Mouse (Mus musculus): Measurements from ENCODE around the gene Rtn3. TPM values are rescaled to one million over a fixed set of nuclear protein-coding genes. Genes with fewer than 3 reads are reported as not detected.

The Rtn3 gene
- total RNA-seq, 1 experiment from 2014 or later, result 76.2 TPM

DNA sequence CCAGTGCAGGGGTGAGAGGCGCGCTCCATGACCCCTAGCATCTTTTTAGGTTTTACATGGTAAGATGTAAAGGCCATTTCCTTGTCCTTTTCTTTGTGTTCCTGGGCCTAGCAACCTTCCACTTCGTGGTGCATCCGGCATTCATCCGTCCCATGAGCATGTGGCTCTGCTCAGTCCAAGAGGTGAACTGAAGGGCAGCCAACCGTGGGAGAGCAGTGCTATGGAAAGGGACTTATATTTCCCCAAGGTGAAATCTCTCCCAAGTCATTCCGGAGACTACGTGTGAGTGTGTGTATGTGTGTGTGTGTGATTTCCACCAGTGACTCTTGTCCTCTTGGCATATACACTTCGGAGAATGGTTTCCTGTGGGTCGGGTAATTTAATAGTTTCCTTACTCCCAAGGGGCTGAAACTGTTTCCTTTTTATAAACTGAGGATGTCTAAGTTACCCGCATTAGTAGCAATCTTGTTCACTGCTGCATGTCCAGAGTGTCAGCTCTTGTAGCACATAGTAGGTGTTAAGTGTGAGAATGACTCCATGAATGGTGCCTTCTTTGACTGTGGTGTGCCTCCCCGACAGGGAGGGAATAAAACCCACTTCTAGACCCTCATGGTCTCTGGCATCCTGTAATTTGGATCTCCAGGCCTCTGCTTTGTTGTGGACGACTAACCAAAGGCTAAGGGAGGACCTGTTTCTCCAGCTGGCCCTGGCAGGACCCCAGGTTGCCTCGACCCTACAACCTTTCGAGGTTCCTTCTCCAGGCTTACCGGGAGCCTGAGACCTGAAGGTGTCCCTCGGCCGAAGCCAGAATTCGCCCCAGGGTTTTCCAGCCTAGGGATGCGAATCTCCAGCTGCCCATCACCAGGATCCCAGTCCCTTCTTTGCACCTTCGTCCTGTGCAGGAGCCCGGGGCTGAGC, 66.9 kb downstream of the Rtn3 start:
- ATAC-seq (replicated peaks in 1 of 2; ENCODE audit: insufficient read depth in 1 of 2, low FRiP score in 2 of 2, low TSS enrichment in 1 of 2, low read depth in 1 of 2, poor library complexity in 2 of 2, severe bottlenecking in 2 of 2), result no peak

- ATAC-seq (replicated peaks in 1 of 2; ENCODE audit: insufficient read depth in 1 of 2, low FRiP score in 2 of 2, low TSS enrichment in 1 of 2, low read depth in 1 of 2, poor library complexity in 2 of 2, severe bottlenecking in 2 of 2), result no peak
These were observed 70.7 kb downstream of the Rtn3 start for GRCm38 (mm10) chr19:7412361-7412760.

DNA sequence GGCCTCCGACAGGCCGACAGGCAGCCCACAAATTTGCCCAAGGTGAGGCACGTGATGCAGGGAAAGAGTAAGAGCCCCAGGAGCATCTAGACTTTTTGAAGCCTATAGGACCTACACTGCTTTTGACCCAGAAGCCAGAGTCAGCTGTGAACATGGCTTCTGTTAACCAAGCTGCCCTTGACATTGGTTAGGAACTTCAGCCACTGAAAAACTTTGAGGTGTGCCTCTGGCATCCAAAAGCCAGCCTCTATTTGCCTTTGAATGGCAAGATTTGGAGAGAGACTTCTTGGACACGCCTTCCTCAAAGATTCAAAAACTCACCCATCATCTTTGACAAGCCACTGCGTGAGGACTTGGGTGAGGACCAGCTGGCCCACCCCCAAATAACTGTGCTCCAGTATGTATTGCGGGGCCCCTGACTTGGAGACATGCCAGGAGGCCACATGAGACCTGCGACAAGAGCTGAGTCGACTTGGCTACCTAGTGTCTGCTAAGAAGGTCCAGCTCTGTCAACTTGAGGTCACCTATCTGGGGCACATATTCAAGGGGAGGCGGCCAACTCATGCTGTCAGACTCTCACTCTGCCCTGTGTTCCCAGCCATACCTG, 78.4 kb downstream of the Rtn3 start:
- no peak for ATAC-seq (replicated peaks in 1 of 2; ENCODE audit: insufficient read depth in 1 of 2, low FRiP score in 2 of 2, low TSS enrichment in 1 of 2, low read depth in 1 of 2, poor library complexity in 2 of 2, severe bottlenecking in 2 of 2)

- ATAC-seq (replicated peaks in 1 of 2; ENCODE audit: insufficient read depth in 1 of 2, low FRiP score in 2 of 2, low TSS enrichment in 1 of 2, low read depth in 1 of 2, poor library complexity in 2 of 2, severe bottlenecking in 2 of 2), result no peak
These were observed 82.4 kb downstream of the Rtn3 start for GRCm38 (mm10) chr19:7400635-7401034.

- peak in 1 of 2 experiments; percentile 45; a peak in 1 of 4 replicates for ATAC-seq (replicated peaks in 1 of 2; ENCODE audit: insufficient read depth in 1 of 2, low FRiP score in 2 of 2, low TSS enrichment in 1 of 2, low read depth in 1 of 2, poor library complexity in 2 of 2, severe bottlenecking in 2 of 2)
These were observed 84.2 kb downstream of the Rtn3 start for GRCm38 (mm10) chr19:7398898-7399297.

DNA sequence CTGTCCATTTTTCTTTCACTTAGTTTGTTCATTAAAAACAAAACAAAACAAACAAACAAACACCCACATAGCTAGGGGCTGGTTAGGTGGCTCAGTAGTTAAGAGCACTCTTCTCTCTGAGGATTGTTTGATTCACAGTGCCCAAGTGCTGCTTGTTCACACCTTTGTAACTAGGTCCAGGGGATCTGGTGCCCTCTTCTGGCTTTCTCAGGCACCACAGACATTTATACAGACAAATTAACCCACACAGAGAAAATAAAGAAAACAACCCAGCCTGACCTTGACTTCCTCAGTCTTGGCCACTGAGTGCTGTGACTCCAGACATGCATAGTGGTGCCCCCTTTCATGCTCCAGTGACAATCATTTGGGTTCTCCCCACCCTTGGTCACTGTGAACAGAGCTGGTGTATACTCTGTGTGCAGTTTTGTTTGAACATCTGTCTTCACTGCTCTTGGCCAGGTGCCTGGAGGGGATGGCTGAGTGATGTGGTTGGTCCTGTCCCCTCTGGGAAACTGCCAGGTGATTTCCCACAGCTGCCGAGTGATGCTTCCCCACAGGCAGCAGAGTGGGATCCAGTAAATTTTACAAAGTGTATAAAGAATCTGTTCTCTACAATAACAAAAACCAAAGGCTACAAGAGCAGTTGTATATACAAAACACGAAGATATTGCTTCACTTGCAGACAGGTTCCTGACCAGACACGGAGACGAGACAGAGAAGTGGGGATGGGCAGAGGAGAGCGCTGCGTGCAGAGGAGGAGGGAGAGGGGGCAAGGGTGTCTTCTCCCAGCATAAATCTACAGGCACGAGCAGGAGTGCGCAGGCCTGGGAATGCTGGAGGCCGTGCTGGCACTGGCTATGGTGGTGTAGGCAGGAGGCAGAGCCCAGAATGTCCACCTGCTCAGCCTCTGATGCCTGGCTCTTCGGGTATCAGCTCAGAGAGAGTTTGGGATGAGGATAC, 85.9 kb downstream of the Rtn3 start:
- ATAC-seq (replicated peaks in 1 of 2; ENCODE audit: insufficient read depth in 1 of 2, low FRiP score in 2 of 2, low TSS enrichment in 1 of 2, low read depth in 1 of 2, poor library complexity in 2 of 2, severe bottlenecking in 2 of 2), result peak in 1 of 2 experiments; percentile 25; a peak in 1 of 4 replicates

- no peak for ATAC-seq (replicated peaks in 1 of 2; ENCODE audit: insufficient read depth in 1 of 2, low FRiP score in 2 of 2, low TSS enrichment in 1 of 2, low read depth in 1 of 2, poor library complexity in 2 of 2, severe bottlenecking in 2 of 2)
These were observed 94.6 kb downstream of the Rtn3 start for GRCm38 (mm10) chr19:7388488-7388887.

DNA sequence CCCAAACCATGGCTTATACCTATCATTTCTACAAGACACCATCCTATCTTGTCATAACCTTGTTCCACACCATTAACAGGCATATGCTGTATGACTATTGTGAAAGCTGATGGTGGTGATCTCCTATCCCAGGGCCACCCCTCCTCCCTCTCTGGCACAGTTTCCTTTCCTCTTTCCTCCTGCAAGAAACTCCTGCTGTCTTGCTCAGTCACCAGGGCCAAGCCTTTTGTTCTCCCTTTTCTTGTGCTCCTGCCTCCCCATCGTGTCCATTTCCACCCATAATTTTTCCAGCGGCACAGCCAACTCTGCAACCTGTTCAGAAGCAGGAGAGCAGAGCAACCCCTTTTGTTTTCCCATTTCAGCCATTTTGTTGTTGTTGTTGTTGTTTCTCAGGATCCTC, 97.0 kb downstream of the Rtn3 start:
- no peak for ATAC-seq (replicated peaks in 1 of 2; ENCODE audit: insufficient read depth in 1 of 2, low FRiP score in 2 of 2, low TSS enrichment in 1 of 2, low read depth in 1 of 2, poor library complexity in 2 of 2, severe bottlenecking in 2 of 2)

DNA sequence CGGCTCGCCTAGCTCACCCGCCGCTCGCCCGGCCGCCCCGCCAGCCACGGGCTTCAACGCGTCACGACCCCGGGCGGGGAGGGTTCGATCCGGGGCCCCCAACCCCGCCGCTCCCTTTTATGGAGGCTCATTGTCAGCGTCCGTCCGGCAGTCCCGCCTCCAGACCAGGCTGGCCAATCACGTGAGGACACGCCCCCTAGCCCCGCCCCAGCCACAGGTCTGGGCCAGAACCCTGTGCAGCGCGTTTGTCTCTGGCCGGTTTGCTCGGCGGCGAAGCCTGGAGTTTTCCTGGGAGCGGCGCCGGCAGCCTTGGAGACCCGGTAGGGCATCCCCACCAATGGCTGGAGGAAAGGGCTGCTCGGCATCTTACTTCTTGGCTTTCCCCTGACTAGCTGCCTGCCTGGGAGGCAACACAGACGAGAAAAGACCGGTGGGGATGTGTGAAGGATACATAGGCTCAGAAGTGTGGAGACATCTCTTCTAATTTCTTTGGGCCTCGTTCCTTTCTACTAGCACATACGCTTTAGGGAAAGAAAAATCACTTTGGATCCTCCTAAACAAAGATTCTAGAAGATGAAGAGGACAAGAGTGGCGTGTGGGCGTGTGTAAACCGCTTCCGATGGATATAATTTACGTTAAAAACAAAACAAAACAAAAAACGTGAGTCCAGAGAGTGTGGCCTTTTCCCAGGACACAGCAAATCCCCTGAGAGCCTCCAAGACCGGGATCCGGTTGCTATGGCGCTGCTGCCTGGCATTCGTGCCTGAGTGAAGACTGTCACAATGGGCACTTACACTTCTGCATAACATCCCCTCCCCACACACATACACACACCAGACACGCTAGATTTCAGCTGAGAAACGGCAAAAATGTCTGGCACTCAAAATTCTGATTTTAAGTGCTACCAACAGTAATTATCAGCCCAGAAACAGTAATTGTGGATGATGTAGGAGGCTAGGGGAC, 99.9 kb downstream of the Rtn3 start, which contains the start of gene Spindoc:
TSS of gene Spindoc (minus strand) at position 92 of the 963 bp plus-strand sequence.
- ATAC-seq (replicated peaks in 1 of 2; ENCODE audit: insufficient read depth in 1 of 2, low FRiP score in 2 of 2, low TSS enrichment in 1 of 2, low read depth in 1 of 2, poor library complexity in 2 of 2, severe bottlenecking in 2 of 2), result peak; percentile 96 to 98

DNA sequence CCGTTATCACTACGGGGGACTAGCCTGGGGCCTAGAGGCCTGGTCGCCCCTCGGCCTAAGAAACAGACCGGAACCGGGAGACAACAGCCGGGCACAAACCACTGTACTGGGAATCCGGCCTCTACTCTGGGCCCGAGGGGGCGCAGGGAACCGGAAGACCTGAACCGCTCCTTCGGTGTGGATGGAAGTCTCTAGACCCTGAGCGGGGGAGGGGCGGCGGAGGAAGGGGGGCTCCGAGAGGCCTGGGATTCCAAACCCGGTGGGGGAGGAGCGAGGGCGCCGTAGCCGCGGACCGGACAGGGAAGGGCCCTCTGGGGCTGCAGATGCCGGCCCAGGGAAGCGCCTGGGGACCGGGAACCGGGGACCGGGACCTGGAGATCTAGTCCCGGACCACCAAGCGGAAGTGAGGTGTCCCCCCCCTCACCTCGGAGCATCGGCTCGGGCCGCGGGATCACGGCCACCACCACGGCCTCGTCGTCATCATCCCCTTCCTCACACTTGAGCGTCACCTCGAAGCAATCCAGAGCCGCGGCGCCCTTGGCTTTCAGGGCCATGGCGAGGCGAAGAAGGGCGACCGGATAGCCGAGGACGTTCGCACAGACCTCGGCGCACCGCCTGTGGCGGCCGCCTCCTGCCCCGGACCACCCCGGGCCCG, 100.7 kb downstream of the Rtn3 start:
- ATAC-seq (replicated peaks in 1 of 2; ENCODE audit: insufficient read depth in 1 of 2, low FRiP score in 2 of 2, low TSS enrichment in 1 of 2, low read depth in 1 of 2, poor library complexity in 2 of 2, severe bottlenecking in 2 of 2), result peak; percentile 23 to 33; a peak in 1 of 4 replicates

DNA sequence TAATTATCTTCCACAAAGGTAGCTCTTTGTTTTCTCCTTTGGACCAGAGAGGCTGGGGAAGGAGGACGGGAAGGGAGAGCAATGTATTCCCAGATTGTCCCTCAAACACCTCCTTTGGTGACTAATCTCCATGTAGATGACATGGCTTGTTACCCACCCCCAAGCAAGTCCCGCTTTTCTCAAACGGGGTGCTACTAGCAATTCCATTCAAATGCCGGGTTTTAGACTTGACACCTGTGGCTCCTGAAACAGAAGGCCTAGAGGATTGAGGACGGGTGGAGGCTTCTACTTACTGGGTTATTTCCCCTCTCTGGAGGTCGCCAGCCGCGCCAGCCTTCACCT, 101.2 kb downstream of the Rtn3 start:
- ATAC-seq (replicated peaks in 1 of 2; ENCODE audit: insufficient read depth in 1 of 2, low FRiP score in 2 of 2, low TSS enrichment in 1 of 2, low read depth in 1 of 2, poor library complexity in 2 of 2, severe bottlenecking in 2 of 2), result no peak

DNA sequence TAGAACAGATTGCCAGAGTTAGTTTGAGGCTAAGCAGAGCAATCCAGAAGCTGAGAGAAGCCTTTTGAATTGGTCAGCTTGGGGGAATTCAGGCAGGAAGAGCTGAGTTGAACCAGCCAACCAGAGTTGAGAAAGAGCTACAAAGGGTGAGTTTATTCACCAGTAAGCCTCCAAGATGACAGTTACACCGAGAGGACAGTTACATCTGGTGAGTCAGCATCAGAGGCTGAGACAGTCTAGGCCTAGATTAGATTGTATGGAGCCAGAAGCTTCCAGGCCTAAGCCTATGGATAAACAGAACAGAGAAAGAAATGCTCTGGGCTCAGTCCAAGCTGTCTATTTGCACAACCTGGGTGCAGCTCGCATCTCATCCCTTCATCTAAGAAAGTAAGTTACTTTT, 105.4 kb downstream of the Rtn3 start:
- no peak for ATAC-seq (replicated peaks in 1 of 2; ENCODE audit: insufficient read depth in 1 of 2, low FRiP score in 2 of 2, low TSS enrichment in 1 of 2, low read depth in 1 of 2, poor library complexity in 2 of 2, severe bottlenecking in 2 of 2)

Other genes starting within 250 kb of the Rtn3 start
- 39.5 and 43.1 TPM in 2 replicates for gene Naa40, start 242.1 kb downstream of the Rtn3 start, total RNA-seq (2017)
- gene Rcor2, start 216.0 kb downstream of the Rtn3 start, total RNA-seq (2017), result 19.1 and 20.6 TPM in 2 replicates
- gene Mark2, start 141.4 kb downstream of the Rtn3 start, total RNA-seq (2017), result 16.8 and 26.6 TPM in 2 replicates
- gene Spindoc, start 100.3 kb downstream of the Rtn3 start, total RNA-seq (2017), result 12.7 and 22.3 TPM in 2 replicates
- 8.1 and 12.4 TPM in 2 replicates for gene 2700081O15Rik, start 65.7 kb downstream of the Rtn3 start, total RNA-seq (2017)
- 83.7 and 88.9 TPM in 2 replicates for gene Atl3, start 10.8 kb upstream of the Rtn3 start, total RNA-seq (2017)
- 41.7 and 50.5 TPM in 2 replicates for gene Pla2g16, start 74.2 kb upstream of the Rtn3 start, total RNA-seq (2017)
- not detected in 2 replicates for gene Lgals12, start 123.9 kb upstream of the Rtn3 start, total RNA-seq (2017)
- gene Hrasls5, start 129.3 kb upstream of the Rtn3 start, total RNA-seq (2017), result not detected in 2 replicates
- not detected in 2 replicates for gene Slc22a19, start 228.0 kb upstream of the Rtn3 start, total RNA-seq (2017)

Measured in hematopoietic stem cell, adult 5-6 weeks (primary cell).